Mouse (Mus musculus) myocyte (in vitro differentiated cells): ENCODE results near the gene 1700092M07Rik.

ENCODE experiments used
- MAX ChIP-seq: IDR thresholded peaks from one replicate; pipeline ENCODE4 v1.6.1; 2011; ENCODE audit warnings: low read depth, mild to moderate bottlenecking, control low read depth
- POLR2A ChIP-seq: IDR thresholded peaks from one replicate; pipeline ENCODE4 v1.6.1; 2011; ENCODE audit warnings: low read depth, mild to moderate bottlenecking, control low read depth, moderate library complexity; ENCODE audit not compliant: insufficient read length
- REST ChIP-seq: IDR thresholded peaks from one replicate; pipeline ENCODE4 v1.6.1; 2011; ENCODE audit warnings: mild to moderate bottlenecking, control low read depth, moderate library complexity; ENCODE audit not compliant: insufficient read depth, insufficient read length
- USF1 ChIP-seq: IDR thresholded peaks from one replicate; pipeline ENCODE4 v1.6.1; 2011; ENCODE audit warnings: low read depth, mild to moderate bottlenecking, control low read depth, moderate library complexity

- TF ChIP-seq MAX (no peak), USF1 (no peak), POLR2A (peak; percentile 72), REST (no peak)
Measured at GRCm38 (mm10) chr19:8770567-8771270, 30.2 kb downstream of the 1700092M07Rik start, which contains the start of gene Tmem223.
